In genomic region chr17:29702938-29703710, GRCm38 (mm10) we compare ENCODE assay signal across 11 mouse cellular contexts. TPM values are rescaled to one million over a fixed set of nuclear protein-coding genes. Genes with fewer than 3 reads are reported as not detected.
DNase-seq lines count a peak whose midpoint lies in the region; ATAC-seq and TF ChIP-seq lines count a peak whose summit lies in the region.
"Had no signal": no experiment of that assay in that cellular context is flagged by ENCODE, and none has a peak within 500 bp of the region (broad histone marks: within the 10 kb centered on the region; RNA-seq: fewer than 3 reads in every experiment).

No protein-coding gene starts in this region.

- H3K4me2 ChIP-seq in liver, embryonic 12.5 days: no peak overlapping the region
- H3K4me2 ChIP-seq in forebrain, postnatal 0 days (ENCODE audit: low read depth): no peak overlapping the region
- H3K4me2 ChIP-seq: limb, embryonic 12.5 days had no signal

- H3K27me3 ChIP-seq in liver, embryonic 12.5 days (replicated peaks): no peaks in the 10 kb centered on the region
- no peaks in the 10 kb centered on the region for H3K27me3 ChIP-seq in forebrain, postnatal 0 days (ENCODE audit: insufficient read depth, low read length)
- no peaks in the 10 kb centered on the region for H3K27me3 ChIP-seq in embryonic facial prominence, embryonic 10.5 days (replicated peaks; ENCODE audit: low read depth, poor library complexity, severe bottlenecking)
- H3K27me3 ChIP-seq: limb, embryonic 12.5 days had no signal

- H3K4me3 ChIP-seq in liver, embryonic 12.5 days: no peak overlapping the region
- no peak overlapping the region for H3K4me3 ChIP-seq in forebrain, postnatal 0 days (ENCODE audit: low read depth, low read length)
- no peak overlapping the region for H3K4me3 ChIP-seq in embryonic facial prominence, embryonic 10.5 days
- H3K4me3 ChIP-seq: gastrocnemius, adult 2 months; heart, embryonic 10.5 days; limb, embryonic 12.5 days had no signal

- TF ChIP-seq CTCF in forebrain, postnatal 0 days (IDR thresholded peaks at IDR 0.05; ENCODE audit: low read depth): peak; percentile 38

- no peak for ATAC-seq in liver, embryonic 12.5 days
- peak; percentile 40 for ATAC-seq in forebrain, postnatal 0 days
- peak; percentile 47 for ATAC-seq in megakaryocyte, adult 5-6 weeks (ENCODE audit: poor library complexity, severe bottlenecking)

- H3K27ac ChIP-seq in liver, embryonic 12.5 days: peak overlapping the region; percentile 27
- H3K27ac ChIP-seq in forebrain, postnatal 0 days (ENCODE audit: low read depth, low read length): peak overlapping the region; percentile 50
- no peak overlapping the region for H3K27ac ChIP-seq in embryonic facial prominence, embryonic 10.5 days (replicated peaks)
- H3K27ac ChIP-seq: gastrocnemius, adult 2 months; heart, embryonic 10.5 days; limb, embryonic 12.5 days had no signal

- H3K9ac ChIP-seq in liver, embryonic 12.5 days: no peak overlapping the region
- no peak overlapping the region for H3K9ac ChIP-seq in forebrain, postnatal 0 days
- H3K9ac ChIP-seq: limb, embryonic 12.5 days had no signal

- H3K9me3 ChIP-seq in liver, embryonic 12.5 days (replicated peaks): no peaks in the 10 kb centered on the region
- H3K9me3 ChIP-seq in forebrain, postnatal 0 days (ENCODE audit: low read length): no peaks in the 10 kb centered on the region
- no peaks in the 10 kb centered on the region for H3K9me3 ChIP-seq in embryonic facial prominence, embryonic 10.5 days
- H3K9me3 ChIP-seq: heart, embryonic 10.5 days; limb, embryonic 12.5 days had no signal

- no peak for DNase-seq in liver
- peak; percentile 59 for DNase-seq in brain, adult 2 months (ENCODE audit: low read depth, low spot score)
- peak; percentile 72 for DNase-seq in forebrain, postnatal 0 days
- DNase-seq in embryonic facial prominence, embryonic 10.5 days (ENCODE audit: low spot score): no peak
- no peak for DNase-seq in urinary bladder, postnatal 36 days (ENCODE audit: low spot score in 2 of 2)
- DNase-seq: gastrocnemius, adult 2 months; kidney, postnatal 25 days had no signal

- H3K4me1 ChIP-seq in liver, embryonic 12.5 days: peaks cover 7% of the 10 kb centered on the region
- H3K4me1 ChIP-seq in forebrain, postnatal 0 days (ENCODE audit: insufficient read depth): no peaks in the 10 kb centered on the region
- H3K4me1 ChIP-seq in embryonic facial prominence, embryonic 10.5 days: peaks cover 17% of the 10 kb centered on the region

- peaks cover 75% of the 10 kb centered on the region for H3K36me3 ChIP-seq in liver, embryonic 12.5 days
- H3K36me3 ChIP-seq in forebrain, postnatal 0 days (ENCODE audit: insufficient read depth): peaks cover 37% of the 10 kb centered on the region
- peaks cover 81% of the 10 kb centered on the region for H3K36me3 ChIP-seq in embryonic facial prominence, embryonic 10.5 days (replicated peaks)

- 70% methylated on average over 4 of the region's 4 CpGs for WGBS in liver, embryonic 12.5 days (ENCODE audit: insufficient replicate concordance)
- 51% methylated on average over 4 of the region's 4 CpGs for WGBS in forebrain, postnatal 0 days
- 85% methylated on average over 4 of the region's 4 CpGs for WGBS in embryonic facial prominence, embryonic 10.5 days

RNA-seq across cellular contexts. Expression of gene Ccdc167, which starts 13.7 kb away (rescaled TPM):
- 9.8 and 10.8 TPM in 2 replicates for polyA plus RNA-seq in liver, embryonic 12.5 days (2016; fragmentation: Nextera tagmentation; extraction: Ambion mirVana)
- 7.7 and 8.8 TPM in 2 replicates for total RNA-seq in forebrain, postnatal 0 days (2014; rRNA removed)
- polyA plus RNA-seq in forebrain, postnatal 0 days (2015; fragmentation: Nextera tagmentation; extraction: Ambion mirVana): 7.4 and 7.7 TPM in 2 replicates
- 14.0 and 17.2 TPM in 2 replicates for total RNA-seq in megakaryocyte, adult 5-6 weeks (2015)
- total RNA-seq in megakaryocyte, adult 5-6 weeks (2017): 8.9 and 11.5 TPM in 2 replicates
- 16.5 and 18.1 TPM in 2 replicates for polyA plus RNA-seq in embryonic facial prominence, embryonic 10.5 days (2016; fragmentation: Nextera tagmentation; extraction: Ambion mirVana)

RNA-seq across cellular contexts. Expression of gene Cmtr1, which starts 42.7 kb away (rescaled TPM):
- 104 and 106 TPM in 2 replicates for polyA plus RNA-seq in liver, embryonic 12.5 days (2016; fragmentation: Nextera tagmentation; extraction: Ambion mirVana)
- total RNA-seq in forebrain, postnatal 0 days (2014; rRNA removed): 59.9 and 81.9 TPM in 2 replicates
- 76.9 and 92.3 TPM in 2 replicates for polyA plus RNA-seq in forebrain, postnatal 0 days (2015; fragmentation: Nextera tagmentation; extraction: Ambion mirVana)
- total RNA-seq in megakaryocyte, adult 5-6 weeks (2015): 31.4 and 43.2 TPM in 2 replicates
- 242 and 307 TPM in 2 replicates for total RNA-seq in megakaryocyte, adult 5-6 weeks (2017)
- 135 and 140 TPM in 2 replicates for polyA plus RNA-seq in embryonic facial prominence, embryonic 10.5 days (2016; fragmentation: Nextera tagmentation; extraction: Ambion mirVana)

Comparison
In these comparisons a context has a peak if more than half of its experiments do, and no peak if none do; other contexts are left out.
1. DNase-seq: peak in brain, adult 2 months (single experiment) and forebrain, postnatal 0 days (single experiment); none in liver (single experiment), embryonic facial prominence, embryonic 10.5 days (single experiment) and urinary bladder, postnatal 36 days (0 of 2).